Mouse (Mus musculus) yolk sac, embryonic 10.5 days (tissue): ENCODE results near the gene Sema7a.

Source experiments
- DNase-seq: peaks from one replicate; pipeline ENCODE4 v3.0.0-alpha.2; 2017; ENCODE audit warnings: low spot score

Sema7a gene

GRCm38 (mm10) chr9:57939431-57940348 lies at the start of gene Sema7a:
Gene Sema7a (plus strand): TSS chr9:57940112.
- DNase-seq, result peak; percentile 82

- DNase-seq, result no peak
Observed at GRCm38 (mm10) chr9:57900478-57900877, 39.4 kb upstream of the Sema7a start.

- no peak for DNase-seq
Observed at GRCm38 (mm10) chr9:57901197-57901596, 38.7 kb upstream of the Sema7a start.

- no peak for DNase-seq
Observed at GRCm38 (mm10) chr9:57901601-57902000, 38.3 kb upstream of the Sema7a start.

- DNase-seq, result no peak
Observed at GRCm38 (mm10) chr9:57902132-57902531, 37.8 kb upstream of the Sema7a start.

GRCm38 (mm10) chr9:57903589-57904249 lies 36.2 kb upstream of the Sema7a start:
- DNase-seq, result no peak

- no peak for DNase-seq
Observed at GRCm38 (mm10) chr9:57904250-57904644, 35.7 kb upstream of the Sema7a start.

- DNase-seq, result no peak
Observed at GRCm38 (mm10) chr9:57907206-57907605, 32.7 kb upstream of the Sema7a start.

GRCm38 (mm10) chr9:57910254-57911160 lies 29.4 kb upstream of the Sema7a start, which contains the start of gene Ubl7:
Gene Ubl7 (plus strand): TSS chr9:57910979.
- DNase-seq, result peak; percentile 93

GRCm38 (mm10) chr9:57912571-57912970 lies 27.3 kb upstream of the Sema7a start:
- DNase-seq, result no peak

- no peak for DNase-seq
Observed at GRCm38 (mm10) chr9:57921491-57922060, 18.3 kb upstream of the Sema7a start.

GRCm38 (mm10) chr9:57922381-57922780 lies 17.5 kb upstream of the Sema7a start:
- no peak for DNase-seq

GRCm38 (mm10) chr9:57923046-57923445 lies 16.9 kb upstream of the Sema7a start:
- DNase-seq, result no peak

- no peak for DNase-seq
Observed at GRCm38 (mm10) chr9:57931166-57931767, 8.6 kb upstream of the Sema7a start.

GRCm38 (mm10) chr9:57932253-57932652 lies 7.7 kb upstream of the Sema7a start:
- DNase-seq, result no peak

- DNase-seq, result no peak
Observed at GRCm38 (mm10) chr9:57932831-57933602, 6.9 kb upstream of the Sema7a start.

GRCm38 (mm10) chr9:57935683-57936437 lies 4.1 kb upstream of the Sema7a start:
- DNase-seq, result peak; percentile 68

GRCm38 (mm10) chr9:57937171-57937570 lies 2.7 kb upstream of the Sema7a start:
- no peak for DNase-seq

GRCm38 (mm10) chr9:57937651-57938050 lies 2.3 kb upstream of the Sema7a start:
- no peak for DNase-seq
